Mouse (Mus musculus): ENCODE results near the gene Hscb. TPM values are rescaled to one million over a fixed set of nuclear protein-coding genes. Genes with fewer than 3 reads are reported as not detected.

Hscb gene
- total and polyA plus RNA-seq, 3 experiments = 29.0 to 29.4 TPM; not detected in 1

DNA sequence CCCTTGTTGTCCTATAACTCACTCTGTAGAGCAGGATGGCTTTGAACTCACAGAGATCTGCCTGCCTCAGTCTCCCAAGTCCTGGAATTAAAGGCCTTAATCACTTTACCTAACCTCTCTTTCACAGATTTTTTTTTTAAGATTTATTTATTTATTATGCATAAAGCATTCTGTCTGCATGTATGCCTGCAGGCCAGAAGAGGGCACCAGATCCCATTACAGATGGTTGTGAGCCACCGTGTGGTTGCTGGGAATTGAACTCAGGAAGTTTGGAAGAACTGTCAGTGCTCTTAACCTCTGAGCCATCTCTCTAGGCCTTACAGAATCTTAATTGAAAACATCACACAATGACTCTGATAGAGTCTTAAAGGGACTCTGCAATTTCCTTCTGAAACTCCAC lies 13.4 kb upstream of the Hscb start:
- no peak overlapping the region for H3K4me3 ChIP-seq (ENCODE audit: control insufficient read depth in 1 of 2, insufficient read depth in 1 of 2, low read depth in 2 of 2, low read length in 2 of 2)
- no peaks in the 10 kb centered on the region for H3K9me3 ChIP-seq (replicated peaks; ENCODE audit: insufficient read depth, low read length)
- TF ChIP-seq ZMIZ1 (IDR thresholded peaks at IDR 0.05; ENCODE audit: low read depth, low read length) (no peak), ZNF384 (IDR thresholded peaks at IDR 0.05; ENCODE audit: low read depth, low read length) (0 out of 2 replicates have a peak, but pooled peaks have one; percentile 32), RAD21 (IDR thresholded peaks at IDR 0.05; ENCODE audit: low read depth, low read length) (peak; percentile 21), CTCF (IDR thresholded peaks at IDR 0.05 in 2 of 3, conservative IDR thresholded peaks at IDR 0.05 in 1 of 3; ENCODE audit: control insufficient read depth in 1 of 3, insufficient read depth in 1 of 3, low read depth in 2 of 3, low read length in 3 of 3, poor library complexity in 1 of 3, severe bottlenecking in 1 of 3) (peak; percentile 2 to 50 (median 39); a peak in 4 of 6 replicates), SMC3 (IDR thresholded peaks at IDR 0.05; ENCODE audit: low read depth, low read length) (peak; percentile 35)
- no peaks in the 10 kb centered on the region for H3K79me2 ChIP-seq (ENCODE audit: control insufficient read depth, insufficient read depth, low read length, poor library complexity)
- no peak for DNase-seq (ENCODE audit: low read depth, low spot score)
- H3K36me3 ChIP-seq (ENCODE audit: control insufficient read depth in 1 of 2, insufficient read depth in 2 of 2, low read length in 2 of 2) = peaks cover 0 to 13% of the 10 kb centered on the region in 2 experiments; a peak in 2 of 4 replicates
- H3K4me1 ChIP-seq (ENCODE audit: control insufficient read depth in 1 of 2, insufficient read depth in 2 of 2, low read length in 2 of 2) = no peaks in the 10 kb centered on the region
- no peak overlapping the region for H3K27ac ChIP-seq (ENCODE audit: control insufficient read depth, low read depth, low read length)
- no peak overlapping the region for H3K9ac ChIP-seq (ENCODE audit: control insufficient read depth, low read depth, low read length, poor library complexity, severe bottlenecking)
- H3K27me3 ChIP-seq (ENCODE audit: control insufficient read depth in 1 of 2, insufficient read depth in 2 of 2, low read length in 2 of 2) = no peaks in the 10 kb centered on the region

DNA sequence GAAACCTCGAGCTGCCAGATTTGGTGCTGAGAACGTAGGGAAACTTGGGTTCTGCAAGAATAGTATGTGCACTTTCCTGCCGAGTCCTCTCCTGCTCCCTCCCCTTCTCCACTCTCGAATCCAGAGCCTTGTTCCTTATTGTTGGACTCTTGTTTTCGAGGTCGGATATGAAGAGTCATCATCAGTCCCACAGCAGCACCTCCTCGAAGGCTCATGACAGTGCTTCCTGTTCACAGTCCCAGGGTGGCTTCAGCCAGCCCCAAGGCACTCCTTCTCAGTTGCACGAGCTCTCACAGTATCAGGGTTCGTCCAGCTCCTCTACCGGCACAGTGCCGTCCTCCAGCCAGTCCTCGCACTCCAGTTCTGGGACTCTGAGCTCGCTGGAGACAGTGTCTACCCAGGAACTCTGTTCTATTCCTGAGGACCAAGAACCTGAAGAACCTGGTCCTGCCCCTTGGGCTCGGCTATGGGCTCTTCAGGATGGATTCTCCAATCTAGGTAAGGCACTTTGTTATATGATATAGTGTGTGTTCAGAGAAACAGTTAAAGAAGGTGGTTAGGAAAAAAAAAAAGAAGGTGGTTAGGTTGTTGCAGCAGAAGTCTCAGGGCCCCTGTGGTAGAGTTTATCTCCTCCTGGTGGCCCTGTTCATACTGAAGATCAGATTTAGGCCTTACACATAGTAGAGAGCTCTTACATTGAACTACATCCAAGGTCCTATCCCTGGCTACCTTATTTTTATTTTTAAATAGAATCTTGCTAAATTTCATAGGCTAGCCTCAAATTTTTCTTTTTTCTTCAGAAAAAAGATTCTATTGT lies 1.7 kb upstream of the Hscb start:
- H3K36me3 ChIP-seq (ENCODE audit: control insufficient read depth in 1 of 2, insufficient read depth in 2 of 2, low read length in 2 of 2) = peaks cover 10 to 23% of the 10 kb centered on the region in 2 experiments
- no peaks in the 10 kb centered on the region for H3K27me3 ChIP-seq (ENCODE audit: control insufficient read depth in 1 of 2, insufficient read depth in 2 of 2, low read length in 2 of 2)
- H3K4me1 ChIP-seq (ENCODE audit: control insufficient read depth in 1 of 2, insufficient read depth in 2 of 2, low read length in 2 of 2) = peaks cover 0 to 9% of the 10 kb centered on the region in 2 experiments; a peak in 3 of 4 replicates
- TF ChIP-seq MYC (IDR thresholded peaks at IDR 0.05; ENCODE audit: low read depth, low read length) = no peak
- no peak for TF ChIP-seq USF1 (IDR thresholded peaks at IDR 0.05; ENCODE audit: low read depth, low read length)
- no peak for TF ChIP-seq RCOR1 (IDR thresholded peaks at IDR 0.05; ENCODE audit: low read depth, low read length)
- TF ChIP-seq TBP (IDR thresholded peaks at IDR 0.05; ENCODE audit: low read depth, low read length) = no peak
- no peak for TF ChIP-seq MYB (IDR thresholded peaks at IDR 0.05; ENCODE audit: low read depth, low read length)
- no peak for TF ChIP-seq BHLHE40 (IDR thresholded peaks at IDR 0.05; ENCODE audit: borderline replicate concordance, low read depth, low read length)
- no peak for TF ChIP-seq NELFE (IDR thresholded peaks at IDR 0.05; ENCODE audit: low read depth, low read length)
- no peak for TF ChIP-seq ZKSCAN1 (IDR thresholded peaks at IDR 0.05; ENCODE audit: low read depth, low read length)
- no peak for TF ChIP-seq NRF1 (IDR thresholded peaks at IDR 0.05; ENCODE audit: insufficient read depth, low read depth, low read length, poor library complexity, severe bottlenecking)
- TF ChIP-seq POLR2AphosphoS2 (IDR thresholded peaks at IDR 0.05; ENCODE audit: low read length) = no peak
- no peak for TF ChIP-seq CHD1 (IDR thresholded peaks at IDR 0.05; ENCODE audit: low read depth, low read length)
- TF ChIP-seq MAFK (IDR thresholded peaks at IDR 0.05; ENCODE audit: borderline replicate concordance, low read depth, low read length) = no peak
- no peak for TF ChIP-seq MAX (IDR thresholded peaks at IDR 0.05; ENCODE audit: low read length)
- TF ChIP-seq GATA1 (IDR thresholded peaks at IDR 0.05; ENCODE audit: low read depth, low read length) = no peak
- TF ChIP-seq POLR2A (IDR thresholded peaks at IDR 0.05; ENCODE audit: control insufficient read depth in 1 of 2, insufficient read depth in 1 of 2, low read depth in 1 of 2, low read length in 2 of 2, poor library complexity in 1 of 2) = no peak
- no peak for TF ChIP-seq POLR2AphosphoS5 (IDR thresholded peaks at IDR 0.05; ENCODE audit: borderline replicate concordance, low read depth, low read length)
- 0 out of 2 replicates have a peak, but pooled peaks have one; percentile 25 for TF ChIP-seq SIN3A (IDR thresholded peaks at IDR 0.05; ENCODE audit: low read length)
- TF ChIP-seq MAZ (IDR thresholded peaks at IDR 0.05; ENCODE audit: low read depth, low read length) = no peak
- TF ChIP-seq TAL1 (IDR thresholded peaks at IDR 0.05; ENCODE audit: low read length) = no peak
- TF ChIP-seq TCF12 (IDR thresholded peaks at IDR 0.05; ENCODE audit: low read depth, low read length) = no peak
- no peak for TF ChIP-seq USF2 (IDR thresholded peaks at IDR 0.05; ENCODE audit: borderline replicate concordance in 1 of 2, insufficient read depth in 1 of 2, low read depth in 1 of 2, low read length in 2 of 2)
- peak; percentile 38 to 73 (median 44); a peak in 5 of 6 replicates for TF ChIP-seq CTCF (IDR thresholded peaks at IDR 0.05 in 2 of 3, conservative IDR thresholded peaks at IDR 0.05 in 1 of 3; ENCODE audit: control insufficient read depth in 1 of 3, insufficient read depth in 1 of 3, low read depth in 2 of 3, low read length in 3 of 3, poor library complexity in 1 of 3, severe bottlenecking in 1 of 3)
- no peak for TF ChIP-seq MXI1 (IDR thresholded peaks at IDR 0.05; ENCODE audit: low read depth, low read length)
- TF ChIP-seq MEF2A (IDR thresholded peaks at IDR 0.05; ENCODE audit: extremely low read depth, insufficient replicate concordance, low read depth, low read length, poor library complexity, severe bottlenecking) = no peak
- no peak for TF ChIP-seq ETS1 (IDR thresholded peaks at IDR 0.05; ENCODE audit: low read depth, low read length)

More for the DNA sequence above, 1.7 kb upstream of the Hscb start:
- no peaks in the 10 kb centered on the region for H3K9me3 ChIP-seq (replicated peaks; ENCODE audit: insufficient read depth, low read length)
- H3K79me2 ChIP-seq (ENCODE audit: control insufficient read depth, insufficient read depth, low read length, poor library complexity) = peaks cover 22% of the 10 kb centered on the region
- H3K27ac ChIP-seq (ENCODE audit: control insufficient read depth, low read depth, low read length) = peak overlapping the region; percentile 27
- peak; percentile 66 for DNase-seq (ENCODE audit: low read depth, low spot score)
- peak overlapping the region; percentile 71 to 81 for H3K4me3 ChIP-seq (ENCODE audit: control insufficient read depth in 1 of 2, insufficient read depth in 1 of 2, low read depth in 2 of 2, low read length in 2 of 2)
- H3K9ac ChIP-seq (ENCODE audit: control insufficient read depth, low read depth, low read length, poor library complexity, severe bottlenecking) = peak overlapping the region; percentile 83

Data from MEL (cell line).